Mouse (Mus musculus): ENCODE results near the gene Ptch2. TPM values are rescaled to one million over a fixed set of nuclear protein-coding genes. Genes with fewer than 3 reads are reported as not detected.

The Ptch2 gene
- polyA plus RNA-seq, 2 experiments: 0.55 to 0.61 TPM

DNA sequence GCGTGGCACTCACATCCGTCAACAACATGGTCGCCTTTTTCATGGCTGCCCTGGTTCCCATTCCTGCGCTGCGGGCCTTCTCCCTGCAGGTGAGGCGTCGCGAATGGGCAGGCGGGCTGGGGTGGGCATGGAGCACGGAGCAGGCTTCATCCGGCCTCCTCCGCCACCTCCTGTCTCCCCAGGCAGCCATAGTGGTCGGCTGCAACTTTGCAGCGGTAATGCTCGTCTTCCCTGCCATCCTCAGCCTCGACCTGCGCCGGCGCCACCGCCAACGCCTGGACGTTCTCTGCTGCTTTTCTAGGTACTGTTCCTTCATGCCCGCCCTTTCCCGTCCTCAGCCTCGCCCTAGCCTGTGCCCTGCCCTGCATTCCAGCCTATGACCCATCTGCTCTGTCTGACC, 13.5 kb downstream of the Ptch2 start:
- Histone ChIP-seq H3K4me2 (ENCODE audit: low read depth) (no peak overlapping the region), H3K4me3 (ENCODE audit: insufficient read depth in 1 of 2, low read depth in 2 of 2, low read length in 2 of 2) (no peak overlapping the region), H3K27me3 (ENCODE audit: control insufficient read depth, insufficient read depth, low read length) (no peaks in the 10 kb centered on the region), H3K9ac (replicated peaks) (no peak overlapping the region), H3K9me3 (ENCODE audit: control insufficient read depth, low read length) (no peaks in the 10 kb centered on the region), H3K4me1 (replicated peaks; ENCODE audit: control insufficient read depth in 2 of 2, insufficient read depth in 2 of 2, low read length in 1 of 2) (no peaks in the 10 kb centered on the region), H3K27ac (no peak overlapping the region), H3K36me3 (replicated peaks; ENCODE audit: control insufficient read depth, insufficient read depth, low read depth) (no peaks in the 10 kb centered on the region)
- no peak for TF ChIP-seq CTCF (IDR thresholded peaks at IDR 0.05; ENCODE audit: low read depth)
- no peak for TF ChIP-seq EP300 (IDR thresholded peaks at IDR 0.05; ENCODE audit: low read depth)
- no peak for ATAC-seq (ENCODE audit: insufficient read depth)
- WGBS (ENCODE audit: insufficient replicate concordance): 84% methylated on average over 25 of the region's 25 CpGs
- DNase-seq (ENCODE audit: low read depth in 3 of 3, low spot score in 3 of 3): no peak

DNA sequence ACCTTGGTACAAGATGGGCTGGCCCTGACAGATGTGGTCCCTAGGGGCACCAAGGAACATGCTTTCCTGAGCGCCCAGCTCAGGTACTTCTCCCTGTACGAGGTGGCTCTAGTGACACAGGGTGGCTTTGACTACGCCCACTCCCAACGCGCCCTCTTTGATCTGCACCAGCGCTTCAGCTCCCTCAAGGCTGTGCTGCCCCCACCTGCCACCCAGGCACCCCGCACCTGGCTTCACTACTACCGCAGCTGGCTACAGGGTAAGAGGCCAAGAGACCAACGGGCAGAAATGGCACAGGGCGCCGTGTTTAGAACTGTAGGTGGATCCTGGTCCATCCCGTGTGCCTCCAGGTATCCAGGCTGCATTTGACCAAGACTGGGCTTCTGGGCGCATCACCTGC, 14.4 kb downstream of the Ptch2 start:
- Histone ChIP-seq H3K9me3 (ENCODE audit: control insufficient read depth, low read length) (no peaks in the 10 kb centered on the region), H3K4me3 (ENCODE audit: insufficient read depth in 1 of 2, low read depth in 2 of 2, low read length in 2 of 2) (no peak overlapping the region), H3K4me1 (replicated peaks; ENCODE audit: control insufficient read depth in 2 of 2, insufficient read depth in 2 of 2, low read length in 1 of 2) (no peaks in the 10 kb centered on the region), H3K27me3 (ENCODE audit: control insufficient read depth, insufficient read depth, low read length) (no peaks in the 10 kb centered on the region), H3K27ac (no peak overlapping the region), H3K4me2 (ENCODE audit: low read depth) (no peak overlapping the region), H3K36me3 (replicated peaks; ENCODE audit: control insufficient read depth, insufficient read depth, low read depth) (no peaks in the 10 kb centered on the region), H3K9ac (replicated peaks) (no peak overlapping the region)
- ATAC-seq (ENCODE audit: insufficient read depth): no peak
- TF ChIP-seq EP300 (IDR thresholded peaks at IDR 0.05; ENCODE audit: low read depth): no peak
- TF ChIP-seq CTCF (IDR thresholded peaks at IDR 0.05; ENCODE audit: low read depth): no peak
- no peak for DNase-seq (ENCODE audit: low read depth in 3 of 3, low spot score in 3 of 3)
- 83% methylated on average over 13 of the region's 13 CpGs for WGBS (ENCODE audit: insufficient replicate concordance)

DNA sequence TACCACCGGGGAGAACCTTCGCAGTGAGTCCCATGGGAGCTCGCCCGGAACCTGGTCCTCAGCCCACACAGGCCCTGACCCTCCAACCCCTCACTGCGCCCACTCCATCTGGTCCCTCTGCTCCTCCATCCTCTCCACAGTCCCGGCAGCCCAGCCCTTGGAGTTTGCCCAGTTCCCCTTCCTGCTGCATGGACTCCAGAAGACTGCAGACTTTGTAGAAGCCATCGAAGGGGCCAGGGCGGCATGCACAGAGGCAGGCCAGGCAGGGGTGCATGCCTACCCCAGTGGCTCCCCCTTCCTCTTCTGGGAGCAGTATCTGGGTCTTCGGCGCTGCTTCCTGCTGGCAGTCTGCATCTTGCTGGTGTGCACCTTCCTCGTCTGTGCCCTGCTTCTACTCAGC, 15.1 kb downstream of the Ptch2 start:
- Histone ChIP-seq H3K36me3 (replicated peaks; ENCODE audit: control insufficient read depth, insufficient read depth, low read depth) (no peaks in the 10 kb centered on the region), H3K4me1 (replicated peaks; ENCODE audit: control insufficient read depth in 2 of 2, insufficient read depth in 2 of 2, low read length in 1 of 2) (no peaks in the 10 kb centered on the region), H3K9me3 (ENCODE audit: control insufficient read depth, low read length) (no peaks in the 10 kb centered on the region), H3K27ac (no peak overlapping the region), H3K27me3 (ENCODE audit: control insufficient read depth, insufficient read depth, low read length) (no peaks in the 10 kb centered on the region), H3K4me2 (ENCODE audit: low read depth) (no peak overlapping the region), H3K4me3 (ENCODE audit: insufficient read depth in 1 of 2, low read depth in 2 of 2, low read length in 2 of 2) (no peak overlapping the region), H3K9ac (replicated peaks) (no peak overlapping the region)
- DNase-seq (ENCODE audit: low read depth in 3 of 3, low spot score in 3 of 3) (no peak), ATAC-seq (ENCODE audit: insufficient read depth) (no peak)
- TF ChIP-seq CTCF (IDR thresholded peaks at IDR 0.05; ENCODE audit: low read depth): no peak
- no peak for TF ChIP-seq EP300 (IDR thresholded peaks at IDR 0.05; ENCODE audit: low read depth)
- 71% methylated on average over 11 of the region's 11 CpGs for WGBS (ENCODE audit: insufficient replicate concordance)

DNA sequence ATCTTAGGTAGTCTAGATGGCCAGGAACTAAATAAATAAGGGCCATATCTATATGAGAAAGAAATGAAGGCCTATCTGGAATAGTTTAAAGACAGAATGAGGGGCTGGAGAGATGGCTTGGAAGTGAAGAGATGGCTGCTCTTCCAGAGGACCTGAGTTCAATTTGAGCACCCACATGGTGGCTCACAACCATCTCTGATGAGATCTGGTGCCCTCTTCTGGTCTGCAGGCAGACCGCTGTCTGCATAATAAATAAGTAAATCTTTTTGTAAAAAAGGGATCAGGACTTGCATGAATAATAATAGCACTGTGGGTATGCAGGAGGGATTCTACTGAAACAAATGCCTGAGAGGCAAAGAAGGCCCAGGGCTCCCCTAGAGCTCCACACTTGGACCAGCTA, 17.4 kb downstream of the Ptch2 start:
- Histone ChIP-seq H3K4me1 (replicated peaks; ENCODE audit: control insufficient read depth in 2 of 2, insufficient read depth in 2 of 2, low read length in 1 of 2) (no peaks in the 10 kb centered on the region), H3K36me3 (replicated peaks; ENCODE audit: control insufficient read depth, insufficient read depth, low read depth) (no peaks in the 10 kb centered on the region), H3K27ac (no peak overlapping the region), H3K9me3 (ENCODE audit: control insufficient read depth, low read length) (no peaks in the 10 kb centered on the region), H3K27me3 (ENCODE audit: control insufficient read depth, insufficient read depth, low read length) (no peaks in the 10 kb centered on the region), H3K4me3 (ENCODE audit: insufficient read depth in 1 of 2, low read depth in 2 of 2, low read length in 2 of 2) (no peak overlapping the region), H3K4me2 (ENCODE audit: low read depth) (no peak overlapping the region), H3K9ac (replicated peaks) (no peak overlapping the region)
- ATAC-seq (ENCODE audit: insufficient read depth) (no peak), DNase-seq (ENCODE audit: low read depth in 3 of 3, low spot score in 3 of 3) (no peak)
- WGBS (ENCODE audit: insufficient replicate concordance): 90% methylated on average over 1 of the region's 1 CpGs
- TF ChIP-seq CTCF (IDR thresholded peaks at IDR 0.05; ENCODE audit: low read depth): peak; percentile 36; the same call in 1 of the 2 replicates
- no peak for TF ChIP-seq EP300 (IDR thresholded peaks at IDR 0.05; ENCODE audit: low read depth)

DNA sequence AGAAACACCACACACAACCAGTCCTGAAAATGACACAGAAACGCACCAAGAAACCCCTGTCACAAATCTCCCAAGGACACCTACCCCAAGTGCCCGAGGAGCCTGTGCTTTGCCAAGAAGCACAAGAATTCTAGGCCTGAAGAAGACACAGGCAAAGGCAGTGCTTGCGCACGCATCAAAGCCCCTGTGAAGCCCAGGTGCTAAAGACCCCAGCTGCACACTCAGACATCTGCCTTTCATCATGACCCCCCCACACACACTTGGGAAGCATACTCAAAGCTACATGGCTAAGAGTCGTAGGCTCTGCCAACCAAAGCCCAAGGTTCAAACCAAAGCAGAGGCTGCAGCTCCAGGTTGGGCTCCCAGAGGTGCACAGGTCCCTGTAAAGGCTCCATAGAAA, 19.7 kb downstream of the Ptch2 start:
- no peak for TF ChIP-seq CTCF (IDR thresholded peaks at IDR 0.05; ENCODE audit: low read depth)
- TF ChIP-seq EP300 (IDR thresholded peaks at IDR 0.05; ENCODE audit: low read depth): no peak
- WGBS (ENCODE audit: insufficient replicate concordance): 81% methylated on average over 5 of the region's 5 CpGs
- no peak for ATAC-seq (ENCODE audit: insufficient read depth)
- Histone ChIP-seq H3K36me3 (replicated peaks; ENCODE audit: control insufficient read depth, insufficient read depth, low read depth) (no peaks in the 10 kb centered on the region), H3K27me3 (ENCODE audit: control insufficient read depth, insufficient read depth, low read length) (no peaks in the 10 kb centered on the region), H3K4me1 (replicated peaks; ENCODE audit: control insufficient read depth in 2 of 2, insufficient read depth in 2 of 2, low read length in 1 of 2) (peaks cover 6% of the 10 kb centered on the region in 2 experiments; a peak in 3 of 4 replicates), H3K9ac (replicated peaks) (no peak overlapping the region), H3K27ac (no peak overlapping the region), H3K4me3 (ENCODE audit: insufficient read depth in 1 of 2, low read depth in 2 of 2, low read length in 2 of 2) (no peak overlapping the region), H3K9me3 (ENCODE audit: control insufficient read depth, low read length) (no peaks in the 10 kb centered on the region), H3K4me2 (ENCODE audit: low read depth) (no peak overlapping the region)
- no peak for DNase-seq (ENCODE audit: low read depth in 3 of 3, low spot score in 3 of 3)

All from liver, embryonic 14.5 days (tissue).